Mouse (Mus musculus): ENCODE measurements around the gene Lor. TPM values are rescaled to one million over a fixed set of nuclear protein-coding genes. Genes with fewer than 3 reads are reported as not detected.

Lor gene
- polyA plus RNA-seq, 1 experiment from 2014 or later = 3.5 TPM

Small RNA genes within 50 kb of the gene (microRNA-seq; reads per million reads assigned to microRNA genes)
- gene Gm25145 = not detected

Other genes starting within 250 kb of the Lor start
- gene Pglyrp3, start 68.6 kb downstream of the Lor start, polyA plus RNA-seq (2015; fragmentation: Nextera tagmentation; extraction: Ambion mirVana) = 0.19 and 0.63 TPM in 2 replicates
- gene Prr9, start 40.8 kb upstream of the Lor start, polyA plus RNA-seq (2015; fragmentation: Nextera tagmentation; extraction: Ambion mirVana) = not detected in 2 replicates
- gene Lelp1, start 59.6 kb upstream of the Lor start, polyA plus RNA-seq (2015; fragmentation: Nextera tagmentation; extraction: Ambion mirVana) = not detected in 2 replicates
- 9.5 and 12.7 TPM in 2 replicates for gene Sprr2a1, start 132.7 kb upstream of the Lor start, polyA plus RNA-seq (2015; fragmentation: Nextera tagmentation; extraction: Ambion mirVana)
- gene Sprr2a2, start 132.8 kb upstream of the Lor start, polyA plus RNA-seq (2015; fragmentation: Nextera tagmentation; extraction: Ambion mirVana) = 541 and 1,085 TPM in 2 replicates
- gene Sprr2a3, start 202.3 kb upstream of the Lor start, polyA plus RNA-seq (2015; fragmentation: Nextera tagmentation; extraction: Ambion mirVana) = 44.5 and 82.4 TPM in 2 replicates
- 0.23 TPM in 1 of 2 replicates, not detected in the other for gene Sprr2b, start 233.5 kb upstream of the Lor start, polyA plus RNA-seq (2015; fragmentation: Nextera tagmentation; extraction: Ambion mirVana)

Data from stomach, embryonic 15.5 days (tissue).